Mouse (Mus musculus): Measurements from ENCODE around the gene Gm21775. TPM values are rescaled to one million over a fixed set of nuclear protein-coding genes. Genes with fewer than 3 reads are reported as not detected.
"Not testable (repeated sequence)": the region's sequence is repeated elsewhere in the genome, so short reads cannot be mapped to it uniquely, and the experiment has no call there.

The Gm21775 gene
- polyA plus RNA-seq (2016; fragmentation: Nextera tagmentation; extraction: Ambion mirVana): not detected in 2 replicates

GRCm38 (mm10) chrY:10553153-10553552, at the start of gene Gm21775:
Gene Gm21775 (plus strand): TSS chrY:10553453.
- H3K4me2 ChIP-seq (replicated peaks); H3K9me3 ChIP-seq; H3K4me1 ChIP-seq; H3K36me3 ChIP-seq; H3K27ac ChIP-seq (replicated peaks); ATAC-seq (ENCODE audit: low FRiP score, low read depth); H3K9ac ChIP-seq (replicated peaks); H3K4me3 ChIP-seq; H3K27me3 ChIP-seq: not testable (repeated sequence)
- WGBS: 40% methylated on average over 1 of the region's 5 CpGs

DNA sequence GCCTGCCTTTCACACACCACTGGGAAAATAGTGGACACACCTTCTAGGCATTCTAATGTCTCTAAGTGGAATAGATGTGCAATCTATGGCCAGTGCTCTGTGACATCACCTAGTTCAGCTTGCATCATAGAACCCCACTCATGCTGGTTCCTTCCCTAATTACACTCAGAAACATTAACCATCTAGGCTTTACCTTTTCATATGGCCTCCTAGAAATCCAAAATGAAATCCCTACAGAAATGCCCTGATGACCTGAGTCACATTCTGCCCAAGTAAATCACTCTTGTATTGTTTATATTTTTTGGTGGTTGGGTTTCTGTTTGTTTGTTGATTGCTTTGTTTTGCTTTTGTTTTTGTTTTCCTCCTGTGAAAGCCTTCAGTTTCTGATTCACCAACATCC, 17.3 kb upstream of the Gm21775 start, which contains the start of gene Gm20737:
Gene Gm20737, minus strand, starts transcription at position 101 of the 400 bp plus-strand sequence.
- H3K4me3 ChIP-seq; H3K27ac ChIP-seq (replicated peaks); ATAC-seq (ENCODE audit: low FRiP score, low read depth); H3K27me3 ChIP-seq; H3K36me3 ChIP-seq; H3K9me3 ChIP-seq; H3K4me2 ChIP-seq (replicated peaks); H3K9ac ChIP-seq (replicated peaks); H3K4me1 ChIP-seq: not testable (repeated sequence)

Other genes starting within 250 kb of the Gm21775 start
- gene Gm20834, start 228.9 kb upstream of the Gm21775 start, polyA plus RNA-seq (2016; fragmentation: Nextera tagmentation; extraction: Ambion mirVana): not detected in 2 replicates
- gene Gm28510, start 140.7 kb upstream of the Gm21775 start, polyA plus RNA-seq (2016; fragmentation: Nextera tagmentation; extraction: Ambion mirVana): not detected in 2 replicates
- gene Gm20737, start 17.4 kb upstream of the Gm21775 start, polyA plus RNA-seq (2016; fragmentation: Nextera tagmentation; extraction: Ambion mirVana): not detected in 2 replicates
- not detected in 2 replicates for gene Gm21900, start 62.9 kb downstream of the Gm21775 start, polyA plus RNA-seq (2016; fragmentation: Nextera tagmentation; extraction: Ambion mirVana)
- gene Gm20777, start 199.0 kb downstream of the Gm21775 start, polyA plus RNA-seq (2016; fragmentation: Nextera tagmentation; extraction: Ambion mirVana): not detected in 2 replicates

Measured in midbrain, embryonic 12.5 days (tissue).